8 mouse cellular contexts compared by ENCODE assay signal in genomic region chr1:86435302-86435821, GRCm38 (mm10). TPM values are rescaled to one million over a fixed set of nuclear protein-coding genes. Genes with fewer than 3 reads are reported as not detected.
DNase-seq lines count a peak whose midpoint lies in the region; ATAC-seq and TF ChIP-seq lines count a peak whose summit lies in the region.

No protein-coding gene starts in this region.

- peak; percentile 64 for TF ChIP-seq POLR2A in embryonic fibroblast, embryonic 13.5 days (IDR thresholded peaks at IDR 0.05; ENCODE audit: low read depth, low read length)

- no peaks in the 10 kb centered on the region for H3K9me3 ChIP-seq in heart, embryonic 15.5 days (replicated peaks)
- H3K9me3 ChIP-seq in liver, embryonic 15.5 days (replicated peaks): no peaks in the 10 kb centered on the region
- no peaks in the 10 kb centered on the region for H3K9me3 ChIP-seq in neural tube, embryonic 15.5 days (replicated peaks)

- peaks cover 21% of the 10 kb centered on the region for H3K4me1 ChIP-seq in embryonic fibroblast, embryonic 13.5 days (ENCODE audit: control insufficient read depth, insufficient read depth, low read length)
- H3K4me1 ChIP-seq in heart, embryonic 15.5 days (replicated peaks): peaks cover 64% of the 10 kb centered on the region
- H3K4me1 ChIP-seq in liver, embryonic 15.5 days (replicated peaks): peaks cover 76% of the 10 kb centered on the region
- peaks cover 41% of the 10 kb centered on the region for H3K4me1 ChIP-seq in neural tube, embryonic 15.5 days

- peak overlapping the region; percentile 96 for H3K27ac ChIP-seq in embryonic fibroblast, embryonic 13.5 days (ENCODE audit: insufficient read depth, low read length)
- H3K27ac ChIP-seq in heart, embryonic 15.5 days: peak overlapping the region; percentile 99
- H3K27ac ChIP-seq in liver, embryonic 15.5 days (replicated peaks): peak overlapping the region; percentile 85
- H3K27ac ChIP-seq in neural tube, embryonic 15.5 days (replicated peaks): peak overlapping the region; percentile 97

- H3K4me3 ChIP-seq in embryonic fibroblast, embryonic 13.5 days (ENCODE audit: insufficient read depth, low read length): no peak overlapping the region
- no peak overlapping the region for H3K4me3 ChIP-seq in heart, embryonic 15.5 days
- peak overlapping the region; percentile 67; the same call in 1 of the 2 replicates for H3K4me3 ChIP-seq in liver, embryonic 15.5 days (replicated peaks)
- peak overlapping the region; percentile 48 for H3K4me3 ChIP-seq in neural tube, embryonic 15.5 days (replicated peaks)

- peak; percentile 24 for ATAC-seq in heart, embryonic 15.5 days (replicated peaks; ENCODE audit: insufficient number of reproducible peaks, insufficient read depth, low FRiP score, low read depth)
- ATAC-seq in liver, embryonic 15.5 days (ENCODE audit: insufficient read depth): no peak
- peak; percentile 12; the same call in 1 of the 2 replicates for ATAC-seq in neural tube, embryonic 15.5 days (ENCODE audit: low FRiP score)
- ATAC-seq in monocyte, adult 5-6 weeks (replicated peaks; ENCODE audit: insufficient number of reproducible peaks, low FRiP score, low TSS enrichment, poor library complexity, severe bottlenecking): no peak

- TF ChIP-seq CTCF in embryonic fibroblast, embryonic 13.5 days (IDR thresholded peaks at IDR 0.05; ENCODE audit: borderline replicate concordance, insufficient read depth, low read length): no peak

- peak; percentile 25 for DNase-seq in thymus, postnatal 0 days (ENCODE audit: low spot score)
- no peak for DNase-seq in thymus, adult 18-20 months
- peak; percentile 60 to 80 for DNase-seq in kidney, postnatal 25 days

- no peaks in the 10 kb centered on the region for H3K27me3 ChIP-seq in heart, embryonic 15.5 days
- no peaks in the 10 kb centered on the region for H3K27me3 ChIP-seq in liver, embryonic 15.5 days
- no peaks in the 10 kb centered on the region for H3K27me3 ChIP-seq in neural tube, embryonic 15.5 days (replicated peaks)

- no peaks in the 10 kb centered on the region for H3K36me3 ChIP-seq in heart, embryonic 15.5 days
- H3K36me3 ChIP-seq in liver, embryonic 15.5 days (replicated peaks): no peaks in the 10 kb centered on the region
- no peaks in the 10 kb centered on the region for H3K36me3 ChIP-seq in neural tube, embryonic 15.5 days

- peak overlapping the region; percentile 85 for H3K4me2 ChIP-seq in heart, embryonic 15.5 days
- H3K4me2 ChIP-seq in liver, embryonic 15.5 days: peak overlapping the region; percentile 91
- H3K4me2 ChIP-seq in neural tube, embryonic 15.5 days: peak overlapping the region; percentile 87

- H3K9ac ChIP-seq in heart, embryonic 15.5 days: peak overlapping the region; percentile 79; the same call in 1 of the 2 replicates
- H3K9ac ChIP-seq in liver, embryonic 15.5 days: peak overlapping the region; percentile 70; the same call in 1 of the 2 replicates
- peak overlapping the region; percentile 64 for H3K9ac ChIP-seq in neural tube, embryonic 15.5 days (replicated peaks)

- WGBS in heart, embryonic 15.5 days: 15% methylated on average over 13 of the region's 13 CpGs
- WGBS in liver, embryonic 15.5 days (ENCODE audit: insufficient replicate concordance): 64% methylated on average over 13 of the region's 13 CpGs
- 12% methylated on average over 13 of the region's 13 CpGs for WGBS in neural tube, embryonic 15.5 days

RNA-seq across cellular contexts. Expression of gene Tex44, which starts 9.2 kb away (rescaled TPM):
- polyA plus RNA-seq in thymus, postnatal 0 days (2015; fragmentation: Nextera tagmentation; extraction: Ambion mirVana): 0.08 TPM in 1 of 2 replicates, not detected in the other
- polyA plus RNA-seq in embryonic fibroblast, embryonic 13.5 days (2011; ENCODE audit: insufficient read length, low read depth, missing spikeins): not detected in 2 replicates
- not detected in 2 replicates for polyA plus RNA-seq in heart, embryonic 15.5 days (2015; fragmentation: Nextera tagmentation; extraction: Ambion mirVana)
- not detected in 2 replicates for polyA plus RNA-seq in liver, embryonic 15.5 days (2015; fragmentation: Nextera tagmentation; extraction: Ambion mirVana)
- not detected in 2 replicates for polyA plus RNA-seq in neural tube, embryonic 15.5 days (2015; fragmentation: Nextera tagmentation; extraction: Ambion mirVana)
- not detected in 3 replicates for total RNA-seq in monocyte, adult 5-6 weeks (2017)

RNA-seq across cellular contexts. Expression of gene Nmur1, which starts 9.3 kb away (rescaled TPM):
- polyA plus RNA-seq in thymus, postnatal 0 days (2015; fragmentation: Nextera tagmentation; extraction: Ambion mirVana): 0.17 TPM in 1 of 2 replicates, not detected in the other
- polyA plus RNA-seq in embryonic fibroblast, embryonic 13.5 days (2011; ENCODE audit: insufficient read length, low read depth, missing spikeins): not detected in 2 replicates
- polyA plus RNA-seq in heart, embryonic 15.5 days (2015; fragmentation: Nextera tagmentation; extraction: Ambion mirVana): not detected in 2 replicates
- not detected in 2 replicates for polyA plus RNA-seq in liver, embryonic 15.5 days (2015; fragmentation: Nextera tagmentation; extraction: Ambion mirVana)
- polyA plus RNA-seq in neural tube, embryonic 15.5 days (2015; fragmentation: Nextera tagmentation; extraction: Ambion mirVana): 0.13 TPM in 1 of 2 replicates, not detected in the other
- total RNA-seq in monocyte, adult 5-6 weeks (2017): not detected in 3 replicates

Comparison
In these comparisons a context has a peak if more than half of its experiments do, and no peak if none do; other contexts are left out.
1. DNase-seq: peak in thymus, postnatal 0 days (single experiment) and kidney, postnatal 25 days (2 of 2); none in thymus, adult 18-20 months (0 of 2).
2. H3K4me3 ChIP-seq: peak in liver, embryonic 15.5 days (single experiment) and neural tube, embryonic 15.5 days (single experiment); none in embryonic fibroblast, embryonic 13.5 days (single experiment) and heart, embryonic 15.5 days (single experiment).
3. ATAC-seq: peak in heart, embryonic 15.5 days (single experiment) and neural tube, embryonic 15.5 days (single experiment); none in liver, embryonic 15.5 days (single experiment) and monocyte, adult 5-6 weeks (single experiment).
4. Peak in every context shown above with its lines, with median percentiles within 50 percentile points of each other: H3K27ac ChIP-seq, H3K4me2 ChIP-seq and H3K9ac ChIP-seq.